Mouse (Mus musculus) cortical plate, adult 2 months (tissue): ENCODE measurements around the gene Hmgcs1. TPM values are rescaled to one million over a fixed set of nuclear protein-coding genes. Genes with fewer than 3 reads are reported as not detected.

Experiments
- H3K27ac ChIP-seq: fragments of 200-500 bp; 2 replicates; pipeline ENCODE4 v1.5.1; 2012; ENCODE audit warnings: low read length, control low read depth, inconsistent platforms; ENCODE audit not compliant: insufficient read depth
- H3K4me1 ChIP-seq: fragments of 200-500 bp; 2 replicates; pipeline ENCODE4 v1.6.1; 2011; ENCODE audit warnings: low read length; ENCODE audit not compliant: control insufficient read depth, insufficient read depth
- H3K4me3 ChIP-seq: fragments of 200-500 bp; 2 replicates; pipeline ENCODE4 v1.5.1; 2011; ENCODE audit warnings: mild to moderate bottlenecking, low read length, control low read depth; ENCODE audit not compliant: insufficient read depth
- CTCF ChIP-seq: fragments of 200-500 bp; IDR thresholded peaks from 2 replicates; pipeline ENCODE4 v1.5.1; 2011; ENCODE audit warnings: mild to moderate bottlenecking, control low read depth, low read length; ENCODE audit not compliant: insufficient read depth; ENCODE audit errors: extremely low read depth
- POLR2A ChIP-seq: fragments of 200-500 bp; IDR thresholded peaks from 2 replicates; pipeline ENCODE4 v1.6.1; 2011; ENCODE audit warnings: mild to moderate bottlenecking, low read length, control low read depth; ENCODE audit not compliant: insufficient read depth; ENCODE audit errors: extremely low read depth
- polyA plus RNA-seq: library from polyadenylated mRNA; depleted of rRNA; stranded (reverse); fragments of >200 nt; gene quantifications from 2 replicates; pipeline ENCODE4 v1.2.3, GENCODE M21; 2012

The Hmgcs1 gene
- polyA plus RNA-seq, 1 experiment: 222 TPM

- H3K27ac ChIP-seq: no peak overlapping the region
- H3K4me1 ChIP-seq: peaks cover 13% of the 10 kb centered on the region
- no peak overlapping the region for H3K4me3 ChIP-seq
- TF ChIP-seq POLR2A: no peak
- no peak for TF ChIP-seq CTCF
Observed at GRCm38 (mm10) chr13:119741390-119742237, 51.4 kb downstream of the Hmgcs1 start.

DNA sequence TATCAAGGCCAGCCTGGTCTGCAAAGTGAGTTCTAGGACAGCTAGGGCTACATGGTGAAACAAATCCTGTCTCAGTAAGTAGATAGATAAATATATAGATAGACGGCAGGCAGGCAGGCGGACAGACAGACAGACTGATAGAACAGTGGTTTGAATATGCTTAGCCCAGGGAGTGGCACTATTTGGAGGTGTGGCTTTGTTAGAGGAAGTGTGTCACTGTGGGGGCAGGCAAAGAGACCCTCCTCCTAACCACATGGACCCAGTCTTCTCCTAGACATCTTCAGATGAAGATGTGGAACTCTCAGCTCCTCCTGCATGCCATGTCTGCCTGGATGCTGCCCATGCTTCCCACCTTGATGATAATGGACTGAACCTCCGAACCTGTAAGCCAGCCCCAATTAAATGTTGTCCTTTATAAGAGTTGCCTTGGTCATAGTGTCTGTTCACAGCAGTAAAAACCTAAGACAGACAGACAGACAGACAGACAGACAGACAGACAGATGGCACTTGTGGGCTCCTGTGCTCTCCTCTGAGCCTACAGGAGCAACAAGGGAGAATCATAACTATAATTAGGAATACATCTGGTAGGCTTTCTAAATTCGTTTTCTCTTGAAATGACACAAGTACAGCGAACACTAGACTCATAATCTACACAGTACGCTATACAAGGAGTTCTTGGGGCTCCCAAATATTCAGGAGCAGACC is 52.7 kb downstream of the Hmgcs1 start:
- H3K27ac ChIP-seq: peak overlapping the region; percentile 75
- no peak overlapping the region for H3K4me3 ChIP-seq
- H3K4me1 ChIP-seq: peaks cover 13% of the 10 kb centered on the region
- TF ChIP-seq CTCF: no peak
- TF ChIP-seq POLR2A: no peak

DNA sequence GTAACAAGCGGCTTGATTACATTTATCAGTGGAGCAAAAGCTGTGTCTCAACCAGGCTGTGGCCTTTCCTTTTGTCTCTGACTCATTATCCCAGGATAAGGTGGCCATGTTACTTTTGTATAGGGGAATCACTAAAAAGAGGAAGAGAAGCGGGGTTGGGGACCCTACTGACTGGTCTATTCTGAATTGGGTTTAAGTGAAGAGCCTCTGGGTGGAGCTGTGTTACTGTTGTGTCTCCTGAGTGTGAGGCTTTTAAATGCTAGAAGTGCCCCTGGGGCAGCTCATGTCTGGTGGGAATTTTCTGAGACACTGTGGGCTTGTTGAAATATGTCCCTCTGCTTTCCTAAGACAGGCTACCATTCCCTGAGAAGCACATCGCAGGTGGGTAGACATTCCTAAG is 53.3 kb downstream of the Hmgcs1 start:
- TF ChIP-seq POLR2A (no peak), CTCF (no peak)
- Histone ChIP-seq H3K27ac (peak overlapping the region; percentile 75), H3K4me3 (no peak overlapping the region), H3K4me1 (peaks cover 13% of the 10 kb centered on the region)

DNA sequence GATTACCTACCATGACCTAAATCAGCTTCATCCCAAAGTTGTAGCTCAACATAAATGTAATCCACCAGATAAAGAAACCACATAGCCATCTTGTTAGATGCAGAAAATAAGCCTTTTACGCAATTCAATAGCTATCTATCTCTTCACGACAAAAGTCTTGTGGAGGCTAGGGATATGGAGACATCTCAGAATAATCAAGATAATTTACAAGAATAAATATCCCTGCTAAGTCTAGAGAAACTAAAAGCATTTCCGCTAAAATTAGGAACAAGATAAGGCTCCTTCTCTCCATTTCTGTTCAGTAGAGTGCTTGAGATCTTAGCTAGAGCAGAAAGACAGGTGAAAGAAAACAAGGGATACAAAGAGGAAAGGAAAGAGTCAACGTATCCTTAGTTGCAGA is 56.8 kb downstream of the Hmgcs1 start:
- Histone ChIP-seq H3K4me1 (peaks cover 13% of the 10 kb centered on the region), H3K4me3 (no peak overlapping the region), H3K27ac (no peak overlapping the region)
- TF ChIP-seq CTCF: no peak
- no peak for TF ChIP-seq POLR2A

DNA sequence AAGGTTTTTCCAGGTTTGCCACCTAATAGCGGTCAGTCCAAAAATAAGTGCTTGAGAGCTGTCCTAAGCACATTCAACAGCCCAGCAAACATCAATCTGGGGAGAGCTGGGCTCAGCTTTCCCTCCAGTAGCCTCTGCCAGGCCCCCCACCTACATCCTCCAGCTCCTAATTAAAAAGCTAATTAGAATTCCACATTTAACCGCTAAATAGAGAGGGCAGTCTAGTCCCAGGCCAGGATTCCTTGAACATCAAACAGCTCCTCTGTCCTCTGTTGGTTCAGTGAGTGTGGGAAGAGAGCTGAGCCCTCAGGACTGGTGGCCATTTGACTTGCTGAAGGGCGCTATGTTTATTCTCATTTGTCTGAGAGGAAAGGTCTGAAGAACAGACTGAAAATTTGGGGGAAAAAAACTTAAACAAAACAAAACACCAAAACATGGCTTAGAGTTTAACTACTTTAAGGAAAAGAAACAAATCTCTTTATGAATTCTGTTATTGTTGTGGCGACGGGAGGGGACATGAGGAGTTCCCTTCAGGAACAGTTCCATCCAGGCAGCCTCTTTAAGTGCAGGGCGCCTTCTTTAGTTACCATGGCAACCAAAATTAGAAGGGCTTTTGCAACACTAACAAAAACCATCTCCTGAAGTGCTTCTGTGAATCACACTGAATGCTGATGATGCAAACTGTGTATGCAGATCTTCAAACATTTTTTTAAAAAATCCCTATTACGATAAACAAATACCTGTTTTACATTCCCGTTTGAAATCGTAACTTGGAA is 63.9 kb downstream of the Hmgcs1 start:
- Histone ChIP-seq H3K4me1 (peaks cover 2% of the 10 kb centered on the region; the same call in 1 of the 2 replicates), H3K27ac (peak overlapping the region; percentile 80; the same call in 1 of the 2 replicates), H3K4me3 (peak overlapping the region; percentile 84)
- no peak for TF ChIP-seq POLR2A
- TF ChIP-seq CTCF: no peak

- Histone ChIP-seq H3K27ac (peak overlapping the region; percentile 80; the same call in 1 of the 2 replicates), H3K4me3 (peak overlapping the region; percentile 84), H3K4me1 (peaks cover 2% of the 10 kb centered on the region; the same call in 1 of the 2 replicates)
- no peak for TF ChIP-seq CTCF
- TF ChIP-seq POLR2A: no peak
Observed at GRCm38 (mm10) chr13:119754635-119755020, 64.4 kb downstream of the Hmgcs1 start.

DNA sequence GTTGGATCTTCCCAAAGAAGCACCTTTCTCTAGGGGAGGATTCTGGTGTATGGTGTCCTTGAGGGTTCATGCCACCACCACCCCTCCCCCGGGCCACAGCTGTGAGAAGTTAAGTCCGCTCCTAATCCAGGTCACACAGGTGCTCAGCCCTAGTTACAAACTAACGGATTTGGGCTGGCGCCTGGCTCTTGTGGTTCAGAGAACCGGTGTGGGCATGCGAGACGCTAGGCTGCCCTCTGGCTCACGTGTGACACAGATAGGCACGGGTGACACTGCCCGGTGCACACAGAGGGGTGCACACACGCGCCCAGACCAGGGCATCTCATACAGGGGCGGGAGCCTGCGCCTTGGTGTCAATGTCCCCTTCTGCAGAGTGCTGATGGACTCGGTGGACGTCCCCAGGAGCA is 65.0 kb downstream of the Hmgcs1 start:
- peak overlapping the region; percentile 80 for H3K27ac ChIP-seq
- H3K4me3 ChIP-seq: peak overlapping the region; percentile 84
- H3K4me1 ChIP-seq: peaks cover 2% of the 10 kb centered on the region; the same call in 1 of the 2 replicates
- TF ChIP-seq POLR2A (no peak), CTCF (no peak)

DNA sequence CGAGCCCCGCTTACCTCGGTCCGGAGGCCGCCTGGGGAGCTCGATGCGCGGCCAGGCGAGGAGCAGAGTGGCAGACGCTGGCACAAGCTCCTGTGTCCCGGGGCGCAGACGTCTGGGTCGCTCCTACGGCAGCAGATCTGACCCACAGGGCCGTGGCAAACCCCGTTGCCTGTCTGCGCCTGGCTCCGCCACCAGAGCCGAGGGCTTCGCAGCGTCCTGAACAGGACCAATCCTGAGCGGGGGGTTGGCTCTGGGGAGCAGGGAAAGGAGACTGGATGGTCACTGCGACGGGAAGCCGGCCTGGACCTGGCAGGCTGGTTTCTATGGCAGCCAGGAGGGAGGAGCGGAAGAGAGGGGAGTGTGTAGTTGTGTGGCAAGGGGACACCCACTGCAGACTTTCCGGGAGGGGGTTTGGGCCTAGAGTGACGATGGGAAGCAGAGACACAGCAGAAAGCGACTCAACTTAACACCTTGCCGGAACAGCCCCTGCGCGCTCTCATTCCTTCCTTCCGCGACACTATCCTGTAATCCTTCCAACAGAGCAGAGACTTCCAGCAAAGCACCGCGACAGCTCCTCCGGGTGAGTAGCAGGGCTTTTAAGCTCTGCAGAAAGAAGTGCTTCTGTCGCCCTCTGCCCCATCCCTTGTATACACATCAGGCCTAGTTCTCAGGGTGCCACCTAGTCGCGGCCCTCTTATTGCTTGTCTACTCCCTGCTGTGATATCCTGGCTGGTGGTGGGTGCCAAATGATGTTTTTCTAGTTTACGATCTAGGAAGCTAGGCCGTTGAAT is 65.7 kb downstream of the Hmgcs1 start, which contains the start of gene Nim1k:
Gene Nim1k, minus strand, starts transcription at position 202 of the 791 bp plus-strand sequence.
- Histone ChIP-seq H3K27ac (peak within 1 kb of the TSS; percentile 80), H3K4me3 (peak within 1 kb of the TSS; percentile 84)
- TF ChIP-seq CTCF: no peak
- peak; percentile 69; the same call in 1 of the 2 replicates for TF ChIP-seq POLR2A

More for the DNA sequence above, 65.7 kb downstream of the Hmgcs1 start, which contains the start of gene Nim1k:
- peaks cover 2% of the 10 kb centered on the region; the same call in 1 of the 2 replicates for H3K4me1 ChIP-seq
